Mouse (Mus musculus): ENCODE measurements at regions not wholly inside any gene's neighbourhood (a gene's known extent, or its start where the extent isn't known, plus 50 kb on each side); places are given as distances from the start of the nearest gene placed in this dataset.

GRCm38 (mm10) chr13:48083807-48084206 is 177.2 kb upstream of the Id4 start:
- no peak for TF ChIP-seq CTCF (IDR thresholded peaks at IDR 0.05; ENCODE audit: control insufficient read depth, insufficient read depth, insufficient read length)
- TF ChIP-seq MYOD1 (IDR thresholded peaks at IDR 0.05; ENCODE audit: control insufficient read depth, insufficient read length, low read depth): no peak
- no peak for TF ChIP-seq USF1 (IDR thresholded peaks at IDR 0.05; ENCODE audit: low read depth)
- TF ChIP-seq MYOG (IDR thresholded peaks at IDR 0.05; ENCODE audit: control insufficient read depth, extremely low read depth, insufficient read length): no peak
- no peak for TF ChIP-seq FOSL1 (IDR thresholded peaks at IDR 0.05; ENCODE audit: insufficient read depth, low read length, poor library complexity, severe bottlenecking)

Data from C2C12 (cell line).